Mouse (Mus musculus) midbrain, postnatal 0 days (tissue): Measurements from ENCODE around the gene Srgap2. TPM values are rescaled to one million over a fixed set of nuclear protein-coding genes. Genes with fewer than 3 reads are reported as not detected.
"Not testable (repeated sequence)": the region's sequence is repeated elsewhere in the genome, so short reads cannot be mapped to it uniquely, and the experiment has no call there.

ENCODE experiments used
- ATAC-seq: fragments of 200-750 bp; cut with Nextera tagmentation; 2 replicates; pipeline ENCODE4 v1.8.0; 2017; ENCODE audit warnings: moderate number of reproducible peaks, mild to moderate bottlenecking, moderate TSS enrichment, moderate library complexity; ENCODE audit not compliant: low FRiP score
- DNase-seq: peaks from one replicate; pipeline ENCODE4 v3.0.0-alpha.2; 2015; ENCODE audit warnings: low spot score
- H3K27ac ChIP-seq: fragments of 300-500 bp; sonication (generic); 2 replicates; pipeline ENCODE4 v1.5.1; 2014; ENCODE audit warnings: low read depth, mild to moderate bottlenecking, low read length, mixed read lengths
- H3K27me3 ChIP-seq: fragments of 300-500 bp; sonication (generic); 2 replicates; pipeline ENCODE4 v1.6.1; 2014; ENCODE audit warnings: low read length, control low read depth, mixed read lengths; ENCODE audit not compliant: insufficient read depth
- H3K36me3 ChIP-seq: fragments of 300-500 bp; sonication (generic); 2 replicates; pipeline ENCODE4 v1.6.1; 2014; ENCODE audit warnings: low read length, control low read depth, mixed read lengths; ENCODE audit not compliant: insufficient read depth
- H3K4me1 ChIP-seq: fragments of 300-500 bp; sonication (generic); 2 replicates; pipeline ENCODE4 v1.6.1; 2014; ENCODE audit warnings: mild to moderate bottlenecking, control low read depth, antibody characterized with exemption, low read length, mixed read lengths; ENCODE audit not compliant: insufficient read depth
- H3K4me2 ChIP-seq: fragments of 300-500 bp; sonication (generic); 2 replicates; pipeline ENCODE4 v1.6.1; 2014; ENCODE audit warnings: low read depth, mild to moderate bottlenecking, low read length, mixed read lengths; ENCODE audit not compliant: poor library complexity, severe bottlenecking
- H3K4me3 ChIP-seq: fragments of 300-500 bp; sonication (generic); 2 replicates; pipeline ENCODE4 v1.5.1; 2014; ENCODE audit warnings: low read depth, mild to moderate bottlenecking, low read length, moderate library complexity
- H3K9ac ChIP-seq: fragments of 300-500 bp; sonication (generic); replicated peaks from 2 replicates; pipeline ENCODE4 v1.6.1; 2014; ENCODE audit warnings: mild to moderate bottlenecking, low read length, moderate library complexity, mixed read lengths; ENCODE audit not compliant: poor library complexity, severe bottlenecking
- H3K9me3 ChIP-seq: fragments of 300-500 bp; sonication (generic); 2 replicates; pipeline ENCODE4 v1.6.1; 2016; ENCODE audit warnings: low read length, control low read depth
- CTCF ChIP-seq: IDR thresholded peaks from 2 replicates; pipeline ENCODE4 v1.5.1; 2016; ENCODE audit warnings: antibody characterized with exemption, mild to moderate bottlenecking
- WGBS: fragments of 180-500 bp; shearing (Covaris S2); extraction: QIAGEN DNeasy Blood & Tissue Kit; methylation state at CpG from one replicate; pipeline ENCODE4 v1.1.7; 2014; 5-methylcytosine and 5-hydroxymethylcytosine counted together
- polyA plus RNA-seq: library from polyadenylated mRNA; unstranded; fragments of >200 nt; fragmentation: Nextera tagmentation; extraction: Ambion mirVana; gene quantifications from 2 replicates; pipeline ENCODE4 v1.2.1, GENCODE M21; 2015
- total RNA-seq: library from RNA; depleted of rRNA; stranded (reverse); fragments of >200 nt; gene quantifications from 2 replicates; pipeline ENCODE4 v1.2.3, GENCODE M21; 2014; rRNA removed

Gene Srgap2
- 76.1 and 80.6 TPM in 2 replicates for total RNA-seq
- 20.5 and 26.9 TPM in 2 replicates for polyA plus RNA-seq

GRCm38 (mm10) chr1:131527281-131528080, at the start of gene Srgap2, which contains the start of gene Fam72a:
TSS of gene Srgap2 (minus strand) at chr1:131527352.
TSS of gene Fam72a (plus strand) at chr1:131527903.
- under 1% methylated on average over 44 of the region's 44 CpGs for WGBS
- DNase-seq, result peak; percentile 100

GRCm38 (mm10) chr1:131573721-131574120, 46.6 kb upstream of the Srgap2 start:
- Histone ChIP-seq H3K4me2 (no peak overlapping the region), H3K4me3 (no peak overlapping the region), H3K9ac (no peak overlapping the region), H3K36me3 (no peaks in the 10 kb centered on the region), H3K27ac (no peak overlapping the region), H3K4me1 (no peaks in the 10 kb centered on the region), H3K27me3 (no peaks in the 10 kb centered on the region), H3K9me3 (no peaks in the 10 kb centered on the region)
- no peak for TF ChIP-seq CTCF
- 96% methylated on average over 14 of the region's 14 CpGs for WGBS
- ATAC-seq, result no peak
- DNase-seq, result peak; percentile 44

More at GRCm38 (mm10) chr1:131527281-131528080, at the start of gene Srgap2, which contains the start of gene Fam72a:
- Histone ChIP-seq H3K9ac (peak within 1 kb of the TSS; percentile 65), H3K4me1 (peaks cover 4% of the 10 kb centered on the region; the same call in 1 of the 2 replicates), H3K9me3 (no peaks in the 10 kb centered on the region), H3K4me2 (peak within 1 kb of the TSS; percentile 84), H3K36me3 (no peaks in the 10 kb centered on the region), H3K27ac (peak within 1 kb of the TSS; percentile 87), H3K27me3 (no peaks in the 10 kb centered on the region), H3K4me3 (peak within 1 kb of the TSS; percentile 86)
- TF ChIP-seq CTCF, result no peak
- peak; percentile 98 for ATAC-seq

DNA sequence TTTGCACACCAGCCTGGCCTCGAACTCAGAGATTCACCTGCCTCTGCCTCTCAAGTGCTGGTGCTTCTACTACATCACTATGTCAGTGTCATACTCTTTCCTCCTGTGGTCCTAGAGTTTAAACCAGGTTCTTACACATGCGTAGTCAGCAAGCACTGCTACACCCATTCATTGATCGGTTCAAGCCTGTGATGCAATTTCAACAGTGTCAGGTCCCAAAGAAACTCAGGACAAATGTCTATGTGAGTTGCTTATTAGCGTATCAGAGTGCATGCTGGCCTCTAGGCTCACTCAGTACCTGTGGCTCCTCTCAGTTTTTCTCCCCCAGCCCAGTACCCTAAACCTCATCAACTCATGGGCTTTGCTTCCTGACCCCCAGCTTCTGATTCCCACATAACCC, 43.2 kb upstream of the Srgap2 start:
- Histone ChIP-seq H3K4me3 (no peak overlapping the region), H3K36me3 (no peaks in the 10 kb centered on the region), H3K9me3 (no peaks in the 10 kb centered on the region), H3K27me3 (no peaks in the 10 kb centered on the region), H3K9ac (no peak overlapping the region), H3K4me2 (no peak overlapping the region), H3K27ac (no peak overlapping the region), H3K4me1 (no peaks in the 10 kb centered on the region)
- no peak for TF ChIP-seq CTCF
- no peak for DNase-seq
- ATAC-seq, result no peak
- WGBS, result 89% methylated on average over 4 of the region's 4 CpGs

DNA sequence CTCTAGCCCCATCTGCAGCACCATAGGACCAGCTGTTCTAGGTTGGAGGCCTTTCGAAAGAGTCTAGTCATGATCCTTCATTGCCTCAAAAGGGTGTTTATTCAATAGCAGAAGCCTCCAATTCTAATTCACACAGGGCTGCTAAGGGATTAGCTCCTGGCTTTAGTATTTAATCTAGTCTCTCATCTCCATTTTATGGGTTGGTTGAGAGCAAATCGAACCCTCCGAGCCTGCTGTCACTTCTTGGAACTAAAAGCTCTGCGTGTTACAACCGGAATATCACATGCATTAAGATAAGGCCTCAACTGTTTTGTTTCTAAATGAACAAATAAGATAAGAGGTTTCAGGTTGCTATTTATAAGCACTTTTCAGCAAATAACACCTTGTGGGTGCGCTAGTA, 42.6 kb upstream of the Srgap2 start:
- no peak for DNase-seq
- no peak overlapping the region for H3K4me3 ChIP-seq
- no peak for ATAC-seq
- no peak overlapping the region for H3K4me2 ChIP-seq
- no peaks in the 10 kb centered on the region for H3K9me3 ChIP-seq
- H3K9ac ChIP-seq, result no peak overlapping the region
- no peaks in the 10 kb centered on the region for H3K27me3 ChIP-seq
- TF ChIP-seq CTCF, result no peak
- H3K27ac ChIP-seq, result no peak overlapping the region
- no peaks in the 10 kb centered on the region for H3K4me1 ChIP-seq
- 85% methylated on average over 6 of the region's 6 CpGs for whole genome bisulfite sequencing
- H3K36me3 ChIP-seq, result no peaks in the 10 kb centered on the region

DNA sequence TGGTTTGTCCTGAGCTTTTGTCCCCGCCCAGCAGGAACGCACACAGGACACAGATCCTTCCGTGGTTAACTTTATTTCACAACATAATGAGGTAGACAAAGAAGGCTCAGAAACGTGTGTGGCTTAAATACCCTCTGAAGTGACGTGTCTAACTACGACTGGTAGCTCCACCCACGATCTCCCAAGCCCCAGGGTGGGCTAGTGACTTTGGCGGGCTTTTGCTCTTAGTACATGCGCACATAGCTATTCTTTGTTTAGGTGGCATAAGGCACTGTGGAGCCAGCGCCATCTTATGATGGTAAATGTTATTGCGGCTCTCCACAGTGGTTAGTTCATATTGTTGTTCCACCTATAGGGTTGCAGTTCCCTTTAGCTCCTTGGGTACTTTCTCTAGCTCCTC, 38.9 kb upstream of the Srgap2 start:
- ATAC-seq, H3K27me3 ChIP-seq, H3K9me3 ChIP-seq, H3K36me3 ChIP-seq, H3K4me1 ChIP-seq, H3K4me2 ChIP-seq, H3K4me3 ChIP-seq, H3K9ac ChIP-seq, H3K27ac ChIP-seq: not testable (repeated sequence)
- peak; percentile 42 for DNase-seq
- 32% methylated on average over 11 of the region's 11 CpGs for WGBS
- peak; percentile 38; the same call in 1 of the 2 replicates for TF ChIP-seq CTCF

DNA sequence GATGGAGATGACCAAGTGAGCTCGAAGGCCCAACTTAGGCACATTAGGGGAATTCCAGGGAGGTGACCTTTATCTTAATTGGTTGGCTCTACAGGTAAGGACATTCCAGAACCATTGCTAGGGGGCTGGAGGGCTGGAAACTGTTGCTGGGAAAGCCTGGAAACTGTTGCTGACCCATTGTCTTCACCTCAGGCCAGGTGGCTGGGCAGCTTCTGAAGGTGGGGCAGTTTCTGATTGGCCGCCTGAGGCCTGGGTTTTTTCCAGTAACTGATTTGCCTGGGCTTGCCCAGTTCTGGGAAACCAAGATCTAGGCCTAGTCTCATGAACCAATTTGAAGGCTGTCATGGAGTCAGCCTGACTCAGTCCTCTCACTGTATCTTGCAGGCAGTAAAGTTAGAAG, 34.9 kb upstream of the Srgap2 start:
- Histone ChIP-seq H3K4me1 (no peaks in the 10 kb centered on the region), H3K9me3 (no peaks in the 10 kb centered on the region), H3K36me3 (no peaks in the 10 kb centered on the region), H3K27ac (no peak overlapping the region), H3K27me3 (no peaks in the 10 kb centered on the region), H3K4me3 (no peak overlapping the region), H3K4me2 (no peak overlapping the region), H3K9ac (no peak overlapping the region)
- ATAC-seq (no peak), DNase-seq (no peak)
- WGBS, result 87% methylated on average over 2 of the region's 2 CpGs
- no peak for TF ChIP-seq CTCF
